Mouse (Mus musculus): Measurements from ENCODE around the gene Runx1. TPM values are rescaled to one million over a fixed set of nuclear protein-coding genes. Genes with fewer than 3 reads are reported as not detected.

Runx1 gene
- polyA plus RNA-seq, 1 experiment from 2014 or later: 0.94 TPM

DNA sequence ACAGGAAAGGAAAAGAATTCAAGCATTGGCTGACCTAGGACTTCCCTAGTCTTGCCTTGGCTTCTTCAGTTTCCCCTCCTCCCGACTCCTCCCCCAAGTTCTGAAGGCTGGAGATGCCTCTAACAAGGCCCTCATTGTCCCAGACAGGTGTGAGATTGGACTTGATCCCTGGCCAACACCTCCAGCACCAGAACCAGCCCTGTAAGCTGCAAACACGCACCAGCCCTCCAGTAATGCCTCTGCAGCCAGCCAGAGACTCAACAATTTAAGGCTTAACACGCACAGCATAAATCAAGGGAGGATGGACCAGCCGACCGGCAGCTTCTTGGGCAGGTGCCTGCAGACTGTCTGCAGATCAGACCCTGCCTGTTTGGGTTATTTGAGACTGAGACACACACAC is 195.0 kb downstream of the Runx1 start:
- Histone ChIP-seq H3K4me2 (ENCODE audit: low read length) (no peak overlapping the region), H3K27ac (ENCODE audit: low read depth, low read length) (no peak overlapping the region), H3K4me3 (ENCODE audit: low read length) (no peak overlapping the region), H3K36me3 (ENCODE audit: control insufficient read depth, insufficient read depth, low read length) (no peaks in the 10 kb centered on the region), H3K4me1 (ENCODE audit: control insufficient read depth, insufficient read depth, low read depth, low read length) (no peaks in the 10 kb centered on the region), H3K9ac (ENCODE audit: low read depth, low read length) (no peak overlapping the region), H3K27me3 (replicated peaks; ENCODE audit: control insufficient read depth, insufficient read depth, low read length) (no peaks in the 10 kb centered on the region), H3K9me3 (ENCODE audit: control insufficient read depth, low read length) (no peaks in the 10 kb centered on the region)
- no peak for ATAC-seq
- 70% methylated on average over 5 of the region's 5 CpGs for WGBS

DNA sequence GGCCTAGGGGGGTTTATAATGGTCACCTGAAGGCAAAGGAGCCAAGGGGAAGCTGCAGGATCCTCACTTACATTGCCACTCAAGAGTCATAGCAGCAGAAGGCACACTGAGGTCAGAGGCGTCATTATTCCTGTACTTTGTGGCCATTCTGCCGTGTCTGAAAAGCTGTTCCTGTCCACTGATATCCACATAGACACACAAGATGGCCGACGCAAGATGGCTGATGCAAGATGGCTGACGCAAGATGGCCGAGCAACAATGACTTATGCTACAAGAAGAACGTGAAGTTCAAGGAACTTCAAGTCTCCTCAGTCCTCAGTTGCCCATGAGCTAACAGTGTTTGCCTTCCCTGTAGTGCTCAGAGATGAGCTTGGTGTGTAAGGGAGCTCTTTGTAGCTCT is 196.1 kb downstream of the Runx1 start:
- H3K9ac ChIP-seq (ENCODE audit: low read depth, low read length): no peak overlapping the region
- no peak overlapping the region for H3K27ac ChIP-seq (ENCODE audit: low read depth, low read length)
- no peaks in the 10 kb centered on the region for H3K36me3 ChIP-seq (ENCODE audit: control insufficient read depth, insufficient read depth, low read length)
- ATAC-seq: no peak
- no peaks in the 10 kb centered on the region for H3K9me3 ChIP-seq (ENCODE audit: control insufficient read depth, low read length)
- WGBS: 94% methylated on average over 7 of the region's 7 CpGs
- no peak overlapping the region for H3K4me2 ChIP-seq (ENCODE audit: low read length)
- H3K27me3 ChIP-seq (replicated peaks; ENCODE audit: control insufficient read depth, insufficient read depth, low read length): no peaks in the 10 kb centered on the region
- no peak overlapping the region for H3K4me3 ChIP-seq (ENCODE audit: low read length)
- no peaks in the 10 kb centered on the region for H3K4me1 ChIP-seq (ENCODE audit: control insufficient read depth, insufficient read depth, low read depth, low read length)

DNA sequence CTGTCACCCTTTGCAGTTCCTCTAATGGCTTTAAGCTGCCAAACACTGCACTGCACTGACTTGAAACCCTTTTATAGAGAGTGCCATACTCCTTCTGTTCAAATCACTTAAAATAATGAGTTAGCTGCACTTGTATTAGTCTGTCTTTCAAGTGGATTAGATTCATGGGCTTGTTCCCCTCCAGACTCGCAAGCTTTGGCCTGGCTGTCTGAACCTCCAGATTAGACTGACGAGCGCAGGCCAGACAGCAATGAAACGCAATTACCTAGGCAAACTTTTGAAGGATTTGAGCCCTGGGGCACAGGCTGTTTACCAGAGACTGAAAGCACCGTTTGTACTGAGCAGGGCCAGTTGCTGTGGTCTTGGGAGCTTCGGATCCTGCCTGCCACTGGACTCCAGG is 198.7 kb downstream of the Runx1 start:
- H3K27me3 ChIP-seq (replicated peaks; ENCODE audit: control insufficient read depth, insufficient read depth, low read length): no peaks in the 10 kb centered on the region
- no peak overlapping the region for H3K4me3 ChIP-seq (ENCODE audit: low read length)
- no peak for ATAC-seq
- H3K4me2 ChIP-seq (ENCODE audit: low read length): no peak overlapping the region
- H3K4me1 ChIP-seq (ENCODE audit: control insufficient read depth, insufficient read depth, low read depth, low read length): no peaks in the 10 kb centered on the region
- WGBS: 48% methylated on average over 6 of the region's 6 CpGs
- no peaks in the 10 kb centered on the region for H3K9me3 ChIP-seq (ENCODE audit: control insufficient read depth, low read length)
- no peak overlapping the region for H3K27ac ChIP-seq (ENCODE audit: low read depth, low read length)
- no peak overlapping the region for H3K9ac ChIP-seq (ENCODE audit: low read depth, low read length)
- H3K36me3 ChIP-seq (ENCODE audit: control insufficient read depth, insufficient read depth, low read length): no peaks in the 10 kb centered on the region

DNA sequence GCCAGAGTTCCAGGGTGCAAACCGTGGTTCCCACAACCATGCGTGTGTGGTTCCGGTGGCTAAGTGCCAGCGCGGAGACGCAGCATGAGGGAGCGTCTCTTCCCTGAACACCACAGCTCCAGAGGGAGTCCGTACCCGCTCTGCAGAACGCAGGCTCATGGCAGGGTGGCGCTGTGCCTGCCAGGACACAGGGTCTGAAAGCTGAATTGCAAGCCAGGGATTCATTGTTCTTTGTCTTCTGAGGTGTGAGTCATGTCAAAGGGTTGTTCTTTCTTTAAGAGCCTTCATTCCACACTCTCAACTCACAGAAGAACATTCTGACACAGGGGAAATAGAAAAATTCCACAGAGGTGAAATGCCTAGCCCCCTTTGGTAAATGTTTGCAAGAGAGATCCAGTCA is 202.0 kb downstream of the Runx1 start:
- ATAC-seq: no peak
- Histone ChIP-seq H3K4me2 (ENCODE audit: low read length) (no peak overlapping the region), H3K4me3 (ENCODE audit: low read length) (no peak overlapping the region), H3K36me3 (ENCODE audit: control insufficient read depth, insufficient read depth, low read length) (no peaks in the 10 kb centered on the region), H3K9ac (ENCODE audit: low read depth, low read length) (no peak overlapping the region), H3K4me1 (ENCODE audit: control insufficient read depth, insufficient read depth, low read depth, low read length) (no peaks in the 10 kb centered on the region), H3K27me3 (replicated peaks; ENCODE audit: control insufficient read depth, insufficient read depth, low read length) (no peaks in the 10 kb centered on the region), H3K27ac (ENCODE audit: low read depth, low read length) (no peak overlapping the region), H3K9me3 (ENCODE audit: control insufficient read depth, low read length) (no peaks in the 10 kb centered on the region)
- 69% methylated on average over 11 of the region's 11 CpGs for WGBS

DNA sequence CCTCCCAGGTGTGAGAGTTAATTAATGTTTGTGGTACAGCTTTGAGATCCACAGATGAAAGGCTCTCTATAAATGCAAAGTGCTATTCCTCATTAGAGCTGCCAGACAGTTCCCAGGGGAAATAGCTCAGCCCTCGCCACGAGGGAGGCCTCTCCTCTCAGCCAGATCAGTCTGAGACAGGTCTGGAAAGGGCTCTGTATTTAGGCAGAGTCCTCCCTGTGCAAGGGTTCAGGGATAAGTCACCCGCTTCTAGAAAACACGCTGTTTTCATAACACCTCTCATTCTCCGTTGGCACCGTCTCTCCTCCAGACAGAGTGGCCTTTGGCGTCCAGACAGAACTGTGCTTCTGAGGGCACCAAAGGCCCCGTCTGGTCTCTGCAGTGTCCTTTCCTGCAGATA is 204.1 kb downstream of the Runx1 start:
- WGBS: 69% methylated on average over 8 of the region's 8 CpGs
- ATAC-seq: no peak

DNA sequence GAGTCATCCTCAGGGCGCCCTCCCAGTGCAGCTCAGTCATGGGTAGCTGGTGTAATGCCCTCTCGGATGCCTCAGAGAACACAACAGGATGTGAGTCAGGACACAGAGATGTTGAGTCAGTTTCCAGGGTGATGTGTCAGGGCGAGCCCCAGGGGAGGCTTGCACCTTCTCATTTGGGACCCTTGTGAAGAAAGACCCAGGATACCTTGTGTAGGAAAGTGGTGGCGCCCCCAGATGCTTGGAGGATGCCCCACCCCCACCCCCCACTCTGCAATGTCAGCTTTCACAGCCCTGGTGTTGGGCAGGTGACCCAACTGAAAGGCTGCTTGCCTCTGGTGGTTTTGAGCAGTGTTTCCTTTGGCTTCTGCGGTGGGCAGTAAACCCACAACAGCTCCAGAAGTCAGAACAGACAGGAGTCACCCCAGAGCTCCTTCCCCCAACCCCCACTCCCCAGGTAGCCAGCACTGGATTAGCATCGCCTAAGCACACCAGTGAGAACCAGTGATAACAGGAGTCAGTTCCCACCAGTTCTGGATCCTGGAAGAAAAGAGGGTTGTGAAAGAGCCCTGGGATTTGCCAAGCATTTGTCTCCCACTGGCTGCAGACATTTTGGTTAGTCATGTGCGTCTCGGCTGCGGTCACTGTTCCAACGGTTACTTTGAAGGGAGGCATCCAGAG is 205.0 kb downstream of the Runx1 start:
- WGBS: 71% methylated on average over 10 of the region's 10 CpGs
- ATAC-seq: no peak
- Histone ChIP-seq H3K27me3 (replicated peaks; ENCODE audit: control insufficient read depth, insufficient read depth, low read length) (no peaks in the 10 kb centered on the region), H3K27ac (ENCODE audit: low read depth, low read length) (no peak overlapping the region), H3K36me3 (ENCODE audit: control insufficient read depth, insufficient read depth, low read length) (no peaks in the 10 kb centered on the region), H3K4me3 (ENCODE audit: low read length) (no peak overlapping the region), H3K4me2 (ENCODE audit: low read length) (no peak overlapping the region), H3K4me1 (ENCODE audit: control insufficient read depth, insufficient read depth, low read depth, low read length) (no peaks in the 10 kb centered on the region), H3K9ac (ENCODE audit: low read depth, low read length) (no peak overlapping the region), H3K9me3 (ENCODE audit: control insufficient read depth, low read length) (peaks cover 6% of the 10 kb centered on the region; the same call in 1 of the 2 replicates)

More for the DNA sequence above, 204.1 kb downstream of the Runx1 start:
- Histone ChIP-seq H3K36me3 (ENCODE audit: control insufficient read depth, insufficient read depth, low read length) (no peaks in the 10 kb centered on the region), H3K4me1 (ENCODE audit: control insufficient read depth, insufficient read depth, low read depth, low read length) (no peaks in the 10 kb centered on the region), H3K4me2 (ENCODE audit: low read length) (no peak overlapping the region), H3K27me3 (replicated peaks; ENCODE audit: control insufficient read depth, insufficient read depth, low read length) (no peaks in the 10 kb centered on the region), H3K9me3 (ENCODE audit: control insufficient read depth, low read length) (peaks cover 6% of the 10 kb centered on the region; the same call in 1 of the 2 replicates), H3K9ac (ENCODE audit: low read depth, low read length) (no peak overlapping the region), H3K27ac (ENCODE audit: low read depth, low read length) (no peak overlapping the region), H3K4me3 (ENCODE audit: low read length) (no peak overlapping the region)

DNA sequence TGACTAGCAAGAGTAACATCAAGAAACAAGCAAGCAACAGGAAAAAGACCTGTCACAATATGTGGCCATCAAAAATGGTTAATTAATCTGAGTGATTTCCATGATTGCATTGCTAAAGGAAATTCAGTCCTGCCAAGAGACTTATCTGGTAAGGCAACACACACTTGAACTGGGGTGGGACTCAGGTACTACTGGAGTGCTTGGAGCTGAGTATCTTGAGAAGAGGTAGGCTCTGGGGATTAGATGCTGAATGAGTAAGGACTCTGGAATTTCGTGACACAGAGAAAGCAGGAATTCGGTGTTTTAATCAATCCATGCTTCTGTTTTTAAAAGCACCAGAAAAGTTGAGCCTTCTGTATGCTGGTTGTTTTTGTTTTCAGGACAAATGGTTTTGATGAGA is 209.1 kb downstream of the Runx1 start:
- no peak overlapping the region for H3K27ac ChIP-seq (ENCODE audit: low read depth, low read length)
- H3K4me3 ChIP-seq (ENCODE audit: low read length): no peak overlapping the region
- H3K9ac ChIP-seq (ENCODE audit: low read depth, low read length): no peak overlapping the region
- H3K9me3 ChIP-seq (ENCODE audit: control insufficient read depth, low read length): peaks cover 6% of the 10 kb centered on the region; the same call in 1 of the 2 replicates
- 88% methylated on average over 2 of the region's 2 CpGs for WGBS
- no peak overlapping the region for H3K4me2 ChIP-seq (ENCODE audit: low read length)
- no peaks in the 10 kb centered on the region for H3K36me3 ChIP-seq (ENCODE audit: control insufficient read depth, insufficient read depth, low read length)
- no peak for ATAC-seq
- no peaks in the 10 kb centered on the region for H3K4me1 ChIP-seq (ENCODE audit: control insufficient read depth, insufficient read depth, low read depth, low read length)
- no peaks in the 10 kb centered on the region for H3K27me3 ChIP-seq (replicated peaks; ENCODE audit: control insufficient read depth, insufficient read depth, low read length)

DNA sequence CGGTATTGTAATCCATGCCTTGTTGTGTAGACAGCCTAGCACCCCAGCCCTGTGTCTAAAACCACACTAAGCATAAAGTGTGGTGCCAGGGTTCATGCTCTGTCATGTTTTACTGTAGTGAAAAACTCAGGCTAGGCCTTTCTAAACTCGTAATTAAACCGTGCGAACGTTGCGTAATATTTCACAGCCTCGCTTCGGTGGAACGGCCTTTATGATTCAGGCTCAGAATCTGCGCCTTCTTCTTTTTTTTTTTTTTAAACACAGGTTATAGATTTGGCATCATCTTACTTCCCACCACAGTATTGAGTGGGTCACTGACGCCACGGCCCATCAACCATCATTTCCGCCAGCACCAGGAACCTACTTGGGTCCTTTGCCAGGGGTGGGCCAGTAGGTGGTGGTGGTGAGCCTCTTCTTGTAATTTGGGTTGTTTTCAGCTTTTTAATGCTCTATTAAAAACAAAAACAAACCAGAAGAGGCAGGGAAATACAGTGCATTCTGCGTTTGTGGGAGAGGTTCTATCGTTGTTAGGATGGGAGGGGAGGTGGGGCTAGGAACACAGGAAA is 210.6 kb downstream of the Runx1 start:
- no peak overlapping the region for H3K9ac ChIP-seq (ENCODE audit: low read depth, low read length)
- H3K27me3 ChIP-seq (replicated peaks; ENCODE audit: control insufficient read depth, insufficient read depth, low read length): no peaks in the 10 kb centered on the region
- WGBS: 93% methylated on average over 15 of the region's 15 CpGs
- no peak for ATAC-seq
- H3K27ac ChIP-seq (ENCODE audit: low read depth, low read length): no peak overlapping the region
- H3K4me3 ChIP-seq (ENCODE audit: low read length): no peak overlapping the region
- peaks cover 6% of the 10 kb centered on the region; the same call in 1 of the 2 replicates for H3K9me3 ChIP-seq (ENCODE audit: control insufficient read depth, low read length)
- H3K4me1 ChIP-seq (ENCODE audit: control insufficient read depth, insufficient read depth, low read depth, low read length): peaks cover 1% of the 10 kb centered on the region; the same call in 1 of the 2 replicates
- no peaks in the 10 kb centered on the region for H3K36me3 ChIP-seq (ENCODE audit: control insufficient read depth, insufficient read depth, low read length)
- no peak overlapping the region for H3K4me2 ChIP-seq (ENCODE audit: low read length)

DNA sequence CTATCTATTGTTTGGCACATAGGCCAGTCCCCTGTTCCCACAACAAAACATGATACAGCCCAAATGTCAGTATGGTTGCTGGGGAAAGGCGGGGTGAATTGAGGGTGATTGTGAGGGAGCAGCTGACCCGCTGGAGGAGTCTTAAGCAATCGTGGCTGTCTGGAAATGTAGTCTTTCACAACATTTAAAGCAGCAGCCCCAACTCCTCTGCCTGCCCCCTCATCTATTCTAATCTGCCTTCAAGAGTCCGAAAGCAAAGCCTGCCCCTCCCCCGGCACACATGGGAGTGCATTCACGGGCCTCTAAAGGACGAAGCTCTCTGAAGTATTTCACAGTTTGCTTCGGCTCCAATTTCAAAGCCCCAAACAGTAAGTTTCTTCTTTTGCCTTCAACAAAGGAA is 213.4 kb downstream of the Runx1 start:
- Histone ChIP-seq H3K36me3 (ENCODE audit: control insufficient read depth, insufficient read depth, low read length) (no peaks in the 10 kb centered on the region), H3K9me3 (ENCODE audit: control insufficient read depth, low read length) (peaks cover 2% of the 10 kb centered on the region; the same call in 1 of the 2 replicates), H3K27ac (ENCODE audit: low read depth, low read length) (no peak overlapping the region), H3K27me3 (replicated peaks; ENCODE audit: control insufficient read depth, insufficient read depth, low read length) (no peaks in the 10 kb centered on the region), H3K4me1 (ENCODE audit: control insufficient read depth, insufficient read depth, low read depth, low read length) (peaks cover 5% of the 10 kb centered on the region; the same call in 1 of the 2 replicates), H3K9ac (ENCODE audit: low read depth, low read length) (no peak overlapping the region), H3K4me3 (ENCODE audit: low read length) (no peak overlapping the region), H3K4me2 (ENCODE audit: low read length) (no peak overlapping the region)
- 43% methylated on average over 8 of the region's 8 CpGs for WGBS
- no peak for ATAC-seq

Measured in hindbrain, embryonic 16.5 days (tissue).